Mouse (Mus musculus) inflammation-experienced regulatory T-cells (primary cell): ENCODE data around the gene Alpk3. TPM values are rescaled to one million over a fixed set of nuclear protein-coding genes. Genes with fewer than 3 reads are reported as not detected.

ENCODE experiments used
- polyA plus RNA-seq, 2 experiments: library from polyadenylated mRNA; unstranded; fragments of 100-300 nt; shearing (Covaris generic); gene quantifications; one replicate each; pipeline ENCODE4 v1.2.1; 2017

The Alpk3 gene
- polyA plus RNA-seq: 1 to 10 TPM in 1 of 2 experiments, under 1 TPM in 1; 0.29 to 1.5 TPM

DNA sequence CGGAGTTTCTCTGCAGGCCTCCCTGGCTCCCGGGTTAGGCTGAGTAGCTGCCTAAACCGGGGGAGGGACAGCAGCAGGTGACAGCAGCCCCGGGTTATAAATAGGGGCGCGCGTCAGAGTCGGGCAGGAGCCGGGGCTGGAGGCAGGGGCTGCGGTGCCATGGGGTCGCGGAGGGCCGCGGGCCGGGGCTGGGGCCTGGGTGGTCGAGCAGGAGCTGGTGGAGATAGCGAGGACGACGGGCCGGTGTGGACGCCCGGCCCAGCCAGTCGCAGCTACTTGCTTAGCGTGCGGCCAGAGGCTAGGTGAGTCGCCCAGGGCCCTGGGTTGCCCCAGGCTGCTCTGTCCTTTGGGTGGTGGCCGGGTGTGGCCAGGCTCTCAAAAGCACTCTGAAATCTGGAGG is at the start of gene Alpk3:
Gene Alpk3, plus strand, starts transcription at position 130 of the 400 bp plus-strand sequence.

DNA sequence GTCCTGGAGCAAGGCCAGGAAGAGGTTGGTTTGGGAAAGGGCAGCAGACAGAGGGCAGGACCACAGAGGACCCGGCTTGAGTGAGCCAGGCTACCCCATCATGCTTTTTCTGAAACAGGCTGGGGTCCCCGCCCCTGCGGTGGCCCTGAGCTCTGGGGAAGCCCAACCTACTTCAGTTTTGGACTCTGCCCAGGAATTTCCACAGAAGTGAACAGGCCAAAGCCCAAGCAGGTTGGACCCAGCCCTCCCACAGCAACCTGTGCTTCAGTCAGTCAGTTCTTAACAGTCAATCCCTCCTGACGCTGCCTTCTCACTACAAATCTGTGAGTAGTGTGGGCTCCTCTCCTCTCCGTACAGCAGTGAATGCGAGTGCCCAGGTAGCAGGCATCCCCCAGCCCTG is 57.2 kb downstream of the Alpk3 start, which contains the start of gene Slc28a1:
Gene Slc28a1, plus strand, starts transcription at position 245 of the 400 bp plus-strand sequence.

Other genes with a start within 250 kb of the Alpk3 start
- 100 to 1,000 TPM; 205 to 207 TPM for gene Iqgap1, start 231.6 kb upstream of the Alpk3 start, polyA plus RNA-seq
- 1 to 10 TPM; 1.5 to 1.8 TPM for gene Zscan2, start 196.7 kb upstream of the Alpk3 start, polyA plus RNA-seq
- gene Wdr73, start 156.3 kb upstream of the Alpk3 start, polyA plus RNA-seq: 10 to 100 TPM; 33.3 to 36.5 TPM
- 10 to 100 TPM; 43.1 to 61.7 TPM for gene Nmb, start 152.5 kb upstream of the Alpk3 start, polyA plus RNA-seq
- 100 to 1,000 TPM; 294 to 382 TPM for gene Sec11a, start 109.8 kb upstream of the Alpk3 start, polyA plus RNA-seq
- gene Zfp592, start 63.9 kb upstream of the Alpk3 start, polyA plus RNA-seq: 10 to 100 TPM; 63.0 to 84.8 TPM
- gene Slc28a1, start 57.2 kb downstream of the Alpk3 start, polyA plus RNA-seq: under 1 TPM in 1 of 2 experiments, not detected in 1; 0.32 TPM
- 1 to 10 TPM; 4.0 to 8.1 TPM for gene Pde8a, start 156.0 kb downstream of the Alpk3 start, polyA plus RNA-seq